Mouse (Mus musculus): ENCODE measurements around the gene Hnrnpa1.

Gene Hnrnpa1

GRCm38 (mm10) chr15:103240160-103241028, at the start of gene Hnrnpa1:
TSS of gene Hnrnpa1 (plus strand) at chr15:103240432.
- peak; percentile 100 for DNase-seq (ENCODE audit: low spot score)

- DNase-seq (ENCODE audit: low spot score): peak; percentile 75
Observed at GRCm38 (mm10) chr15:103190531-103191462, 49.4 kb upstream of the Hnrnpa1 start.

GRCm38 (mm10) chr15:103193606-103194005, 46.6 kb upstream of the Hnrnpa1 start:
- DNase-seq (ENCODE audit: low spot score): no peak

DNA sequence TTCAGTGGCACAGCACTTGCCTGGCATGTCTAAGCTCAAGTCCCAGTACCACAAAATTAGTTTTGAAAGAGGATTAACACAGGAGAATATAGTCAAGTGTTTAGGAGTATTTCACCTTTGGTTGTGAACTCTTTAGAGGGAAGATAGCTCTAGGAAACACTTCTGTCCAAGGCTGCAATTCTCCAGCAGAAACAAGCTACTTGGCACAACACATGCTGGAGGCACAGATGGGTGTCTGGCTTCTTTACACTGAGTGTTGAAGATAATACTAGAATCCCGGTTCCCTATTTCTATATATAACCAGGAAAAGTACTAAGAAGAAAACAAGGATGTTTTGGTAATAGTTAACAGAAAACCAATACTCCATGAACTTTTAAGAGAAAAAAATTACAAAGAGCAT, 43.4 kb upstream of the Hnrnpa1 start:
- no peak for DNase-seq (ENCODE audit: low spot score)

DNA sequence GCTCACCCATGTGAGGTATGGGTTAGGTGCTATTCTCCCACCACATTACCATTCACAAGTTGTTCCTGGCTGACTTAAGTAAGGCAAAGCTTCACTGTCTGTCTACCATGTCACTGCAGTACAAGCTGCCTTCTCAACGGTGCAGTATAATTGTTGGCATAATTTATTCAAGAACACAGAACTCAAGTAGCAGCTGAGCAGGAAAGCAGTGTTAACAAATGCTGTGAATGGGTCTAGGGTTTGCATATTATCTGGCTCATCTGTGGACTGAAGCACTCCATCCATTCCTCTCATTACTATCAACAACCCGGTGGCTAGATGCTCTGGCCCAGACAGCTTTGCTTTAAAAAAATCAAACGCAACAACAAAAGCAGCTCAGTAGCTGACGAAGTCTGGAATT, 42.4 kb upstream of the Hnrnpa1 start:
- DNase-seq (ENCODE audit: low spot score): no peak

DNA sequence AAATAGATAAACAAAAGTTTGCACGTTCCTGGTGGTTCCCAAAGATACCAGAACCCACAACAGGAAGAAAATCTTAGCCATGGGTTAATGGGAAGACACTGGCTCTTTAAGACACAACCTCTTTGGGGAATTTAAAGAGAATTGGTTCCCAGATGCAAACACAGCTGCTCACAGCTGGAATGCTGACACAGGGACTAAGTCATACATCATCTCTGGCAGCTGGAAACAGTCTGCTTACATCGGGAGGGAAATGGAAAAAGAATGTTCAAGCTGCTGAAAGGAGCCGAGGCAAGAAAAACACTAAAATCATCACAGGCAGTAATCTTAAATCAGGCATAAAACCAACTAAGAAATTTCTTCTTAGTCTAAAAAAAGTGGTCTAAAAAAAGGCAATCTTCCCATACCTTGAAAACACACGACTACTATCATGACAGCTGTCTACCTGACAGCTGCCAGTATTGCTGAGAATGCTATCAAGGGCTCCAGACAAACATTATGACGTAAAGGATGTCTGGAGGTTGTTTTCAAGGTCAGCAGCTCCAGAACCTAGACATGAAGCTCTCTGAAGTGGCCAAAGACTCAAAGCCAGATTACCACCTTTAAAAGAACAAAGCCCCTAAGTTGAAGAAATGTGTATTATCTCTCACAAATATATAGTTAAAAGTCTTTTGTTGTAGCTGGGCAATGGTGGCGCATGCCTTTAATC, 38.0 kb upstream of the Hnrnpa1 start:
- DNase-seq (ENCODE audit: low spot score): no peak

GRCm38 (mm10) chr15:103205156-103205555, 35.1 kb upstream of the Hnrnpa1 start:
- DNase-seq (ENCODE audit: low spot score): peak; percentile 51

DNA sequence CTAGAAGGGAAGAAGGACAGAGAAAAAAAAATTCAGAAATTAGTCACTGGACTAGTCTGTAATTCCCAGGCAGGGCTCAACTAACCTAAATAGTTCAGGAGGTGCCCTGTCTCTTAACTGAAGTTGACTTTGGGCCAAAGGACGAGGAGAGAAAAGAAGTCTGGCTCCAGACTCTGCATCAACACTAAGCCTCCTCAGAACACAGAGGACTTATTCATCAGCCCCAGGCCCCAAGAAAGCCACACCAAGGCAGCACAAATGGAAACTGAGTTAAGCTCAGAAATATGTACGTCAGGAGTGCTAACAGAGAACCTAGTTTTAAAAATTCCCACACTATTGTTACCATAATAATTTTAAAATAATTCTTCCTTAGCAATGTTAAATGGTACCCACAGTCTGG, 26.1 kb upstream of the Hnrnpa1 start:
- DNase-seq (ENCODE audit: low spot score): no peak

- peak; percentile 92 for DNase-seq (ENCODE audit: low spot score)
Observed at GRCm38 (mm10) chr15:103214971-103215907, 25.0 kb upstream of the Hnrnpa1 start.

- no peak for DNase-seq (ENCODE audit: low spot score)
Observed at GRCm38 (mm10) chr15:103216052-103216451, 24.2 kb upstream of the Hnrnpa1 start.

GRCm38 (mm10) chr15:103220785-103221184, 19.4 kb upstream of the Hnrnpa1 start:
- DNase-seq (ENCODE audit: low spot score): peak; percentile 37

DNA sequence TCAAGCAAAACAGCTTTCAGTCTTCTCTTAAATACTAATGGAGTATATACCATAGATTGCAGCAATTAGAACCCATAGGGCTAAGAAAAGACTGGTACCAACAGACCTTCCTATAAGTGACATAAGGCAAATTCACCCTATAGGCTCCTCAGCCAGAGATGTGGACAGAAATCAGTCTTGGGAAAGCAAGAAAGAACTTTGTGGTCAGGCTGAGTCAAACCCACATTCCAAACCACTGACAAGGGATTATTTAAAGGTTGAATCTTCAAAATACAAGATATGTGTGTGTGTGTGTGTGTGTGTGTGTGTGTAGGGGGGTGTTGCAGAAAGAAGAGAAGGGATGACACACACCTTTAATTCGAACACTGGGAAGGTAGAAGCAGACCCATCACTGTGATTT, 18.8 kb upstream of the Hnrnpa1 start:
- DNase-seq (ENCODE audit: low spot score): peak; percentile 30

GRCm38 (mm10) chr15:103224161-103224560, 16.1 kb upstream of the Hnrnpa1 start:
- DNase-seq (ENCODE audit: low spot score): no peak

DNA sequence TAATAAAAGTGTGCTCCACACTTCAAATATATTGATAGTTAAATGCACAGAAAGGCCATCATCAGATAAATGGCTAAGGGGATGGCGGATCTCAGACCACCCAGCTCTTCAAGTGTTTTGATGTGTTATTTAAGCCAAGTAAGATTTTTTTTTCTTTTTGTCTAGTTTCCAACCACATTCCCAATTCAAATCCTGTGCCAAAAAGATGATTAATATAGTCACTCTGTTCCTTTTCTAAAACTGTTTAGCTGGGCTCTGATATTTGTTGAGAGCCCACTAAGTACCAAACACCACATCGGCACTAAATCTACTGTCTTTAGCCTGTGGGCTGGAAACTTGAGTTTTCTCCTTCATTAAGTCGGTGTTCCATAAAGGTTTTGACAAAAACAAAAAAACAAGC, 13.2 kb upstream of the Hnrnpa1 start:
- no peak for DNase-seq (ENCODE audit: low spot score)

- no peak for DNase-seq (ENCODE audit: low spot score)
Observed at GRCm38 (mm10) chr15:103227572-103227971, 12.7 kb upstream of the Hnrnpa1 start.

DNA sequence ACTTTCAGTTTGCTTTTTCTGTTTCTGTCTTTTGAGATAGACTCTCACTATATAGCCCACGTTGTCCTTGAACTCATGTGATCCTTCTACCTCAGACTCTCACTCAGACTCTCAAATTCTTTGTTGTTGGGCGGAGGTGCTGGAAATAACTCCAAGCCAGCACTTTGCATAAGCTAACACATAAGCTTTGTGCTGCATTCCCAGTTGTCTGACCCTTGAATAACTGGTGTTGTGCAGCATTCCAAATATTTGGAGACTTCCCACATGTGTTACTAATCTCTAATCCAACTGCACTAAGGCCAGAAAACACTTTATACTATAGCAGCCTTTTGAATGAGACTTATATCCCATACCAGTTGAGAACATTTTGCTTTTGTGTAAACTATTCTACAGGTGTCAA, 11.3 kb upstream of the Hnrnpa1 start:
- no peak for DNase-seq (ENCODE audit: low spot score)

GRCm38 (mm10) chr15:103233119-103233518, 7.1 kb upstream of the Hnrnpa1 start:
- DNase-seq (ENCODE audit: low spot score): no peak

DNA sequence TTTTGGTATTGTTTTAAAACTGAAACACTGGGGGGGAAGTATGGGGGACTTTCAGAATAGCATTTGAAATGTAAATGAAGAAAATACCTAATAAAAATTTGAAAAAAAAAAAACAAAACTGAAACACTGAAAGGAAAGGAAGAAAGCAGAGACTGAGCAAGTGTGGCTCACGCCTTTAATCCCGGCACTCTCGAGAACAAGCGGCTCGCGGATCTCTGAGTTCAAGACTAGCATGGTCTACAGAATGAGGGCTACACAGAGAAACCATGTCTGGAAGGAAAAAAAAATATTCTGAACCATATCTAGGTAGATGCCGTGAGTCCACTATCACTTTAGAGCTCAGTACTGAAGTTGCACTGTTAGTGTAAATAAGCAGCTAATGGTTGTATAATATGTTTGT, 2.9 kb upstream of the Hnrnpa1 start:
- DNase-seq (ENCODE audit: low spot score): no peak

- DNase-seq (ENCODE audit: low spot score): peak; percentile 100
Observed at GRCm38 (mm10) chr15:103239130-103239684, 1.0 kb upstream of the Hnrnpa1 start.

GRCm38 (mm10) chr15:103239685-103240159, 510 bp upstream of the Hnrnpa1 start, which contains the start of gene Cbx5:
TSS of gene Cbx5 (minus strand) at chr15:103239816.
- peak; percentile 100 for DNase-seq (ENCODE audit: low spot score)
